Mouse (Mus musculus) hindbrain, embryonic 11.5 days (tissue): ENCODE measurements around the gene Coch. TPM values are rescaled to one million over a fixed set of nuclear protein-coding genes. Genes with fewer than 3 reads are reported as not detected.

Experiments
- polyA plus RNA-seq: library from polyadenylated mRNA; unstranded; fragments of >200 nt; fragmentation: Nextera tagmentation; extraction: Ambion mirVana; gene quantifications from 2 replicates; pipeline ENCODE4 v1.2.1, GENCODE M21; 2014

Coch gene
- polyA plus RNA-seq, 1 experiment from 2014 or later: 8.8 TPM

Other genes starting within 250 kb of the Coch start
- 41.7 and 42.8 TPM in 2 replicates for gene G2e3, start 245.3 kb upstream of the Coch start, polyA plus RNA-seq
- 78.1 and 79.5 TPM in 2 replicates for gene Scfd1, start 215.8 kb upstream of the Coch start, polyA plus RNA-seq
- 55.2 and 57.8 TPM in 2 replicates for gene Ap4s1, start 97.7 kb downstream of the Coch start, polyA plus RNA-seq
- gene Strn3, start 98.6 kb downstream of the Coch start, polyA plus RNA-seq: 57.7 and 60.7 TPM in 2 replicates
- 35.0 and 44.5 TPM in 2 replicates for gene Hectd1, start 236.2 kb downstream of the Coch start, polyA plus RNA-seq